Comparison of ENCODE assay signal across 8 mouse cellular contexts in genomic region chr19:40225102-40225760, GRCm38 (mm10). TPM values are rescaled to one million over a fixed set of nuclear protein-coding genes. Genes with fewer than 3 reads are reported as not detected.
A peak's percentile ranks its signal among the peaks of the same experiment; 100 is the strongest.
DNase-seq lines count a peak whose midpoint lies in the region; ATAC-seq and TF ChIP-seq lines count a peak whose summit lies in the region.

No protein-coding gene starts in this region.

- DNase-seq in CD4-positive, CD25-positive, alpha-beta regulatory T cell, adult 2 months (ENCODE audit: low read depth, low spot score): peak; percentile 69
- DNase-seq in adipocyte (ENCODE audit: low spot score): peak; percentile 88
- peak; percentile 23 for DNase-seq in gastrocnemius, postnatal 25 days
- peak; percentile 73 for DNase-seq in limb, embryonic 14.5 days (ENCODE audit: low spot score)
- DNase-seq in neural tube, embryonic 11.5 days (ENCODE audit: low spot score): peak; percentile 78
- peak; percentile 53 for DNase-seq in thymus, postnatal 0 days (ENCODE audit: low spot score)

- no peak overlapping the region for H3K9ac ChIP-seq in kidney, embryonic 14.5 days (ENCODE audit: low read depth, low read length)
- no peak overlapping the region for H3K9ac ChIP-seq in limb, embryonic 14.5 days (ENCODE audit: low read depth, low read length, severe bottlenecking)
- H3K9ac ChIP-seq in neural tube, embryonic 11.5 days (ENCODE audit: low read length): no peak overlapping the region

- H3K9me3 ChIP-seq in kidney, embryonic 14.5 days (ENCODE audit: control insufficient read depth, low read length): no peaks in the 10 kb centered on the region
- no peaks in the 10 kb centered on the region for H3K9me3 ChIP-seq in limb, embryonic 14.5 days (ENCODE audit: control insufficient read depth, low read length)
- no peaks in the 10 kb centered on the region for H3K9me3 ChIP-seq in neural tube, embryonic 11.5 days (ENCODE audit: control insufficient read depth, low read length)

- no peaks in the 10 kb centered on the region for H3K4me1 ChIP-seq in kidney, embryonic 14.5 days (ENCODE audit: control insufficient read depth, insufficient read depth, low read length)
- H3K4me1 ChIP-seq in limb, embryonic 14.5 days (ENCODE audit: control insufficient read depth, insufficient read depth, low read length): no peaks in the 10 kb centered on the region
- H3K4me1 ChIP-seq in neural tube, embryonic 11.5 days (ENCODE audit: control insufficient read depth, insufficient read depth, low read length): no peaks in the 10 kb centered on the region

- no peaks in the 10 kb centered on the region for H3K36me3 ChIP-seq in kidney, embryonic 14.5 days (ENCODE audit: control insufficient read depth, insufficient read depth, low read length)
- no peaks in the 10 kb centered on the region for H3K36me3 ChIP-seq in limb, embryonic 14.5 days (ENCODE audit: control insufficient read depth, insufficient read depth, low read length)
- H3K36me3 ChIP-seq in neural tube, embryonic 11.5 days (ENCODE audit: control insufficient read depth, insufficient read depth, low read length): no peaks in the 10 kb centered on the region

- WGBS in kidney, embryonic 14.5 days: 71% methylated on average over 5 of the region's 5 CpGs
- 68% methylated on average over 5 of the region's 5 CpGs for WGBS in limb, embryonic 14.5 days
- 69% methylated on average over 5 of the region's 5 CpGs for WGBS in neural tube, embryonic 11.5 days

- no peak overlapping the region for H3K27ac ChIP-seq in kidney, embryonic 14.5 days (ENCODE audit: low read depth, low read length)
- H3K27ac ChIP-seq in limb, embryonic 14.5 days (replicated peaks; ENCODE audit: low read depth, low read length): no peak overlapping the region
- H3K27ac ChIP-seq in neural tube, embryonic 11.5 days (ENCODE audit: low read depth, low read length): no peak overlapping the region

- no peak overlapping the region for H3K4me3 ChIP-seq in kidney, embryonic 14.5 days (ENCODE audit: low read length)
- no peak overlapping the region for H3K4me3 ChIP-seq in limb, embryonic 14.5 days (replicated peaks; ENCODE audit: low read length)
- H3K4me3 ChIP-seq in neural tube, embryonic 11.5 days (ENCODE audit: low read depth, low read length): no peak overlapping the region

- TF ChIP-seq POLR2A in limb, embryonic 14.5 days (IDR thresholded peaks at IDR 0.05; ENCODE audit: borderline replicate concordance, extremely low read depth, insufficient read depth, insufficient read length): no peak

- H3K27me3 ChIP-seq in kidney, embryonic 14.5 days (ENCODE audit: control insufficient read depth, insufficient read depth, low read length): no peaks in the 10 kb centered on the region
- no peaks in the 10 kb centered on the region for H3K27me3 ChIP-seq in limb, embryonic 14.5 days (ENCODE audit: control insufficient read depth, insufficient read depth, low read length)
- H3K27me3 ChIP-seq in neural tube, embryonic 11.5 days (ENCODE audit: control insufficient read depth, insufficient read depth, low read length): no peaks in the 10 kb centered on the region

- ATAC-seq in common myeloid progenitor, adult 5-6 weeks (replicated peaks; ENCODE audit: low read depth, poor library complexity, severe bottlenecking): peak; percentile 89
- ATAC-seq in kidney, embryonic 14.5 days (ENCODE audit: low FRiP score, low TSS enrichment): peak; percentile 60; the same call in 1 of the 2 replicates
- 0 out of 2 replicates have a peak, but pooled peaks have one; percentile 53 for ATAC-seq in limb, embryonic 14.5 days (ENCODE audit: low FRiP score, low read depth)
- ATAC-seq in neural tube, embryonic 11.5 days (ENCODE audit: insufficient read depth, low FRiP score, low TSS enrichment): no peak; the same call in 1 of the 2 replicates

- no peak overlapping the region for H3K4me2 ChIP-seq in kidney, embryonic 14.5 days (replicated peaks; ENCODE audit: low read depth, low read length)
- no peak overlapping the region for H3K4me2 ChIP-seq in limb, embryonic 14.5 days (replicated peaks; ENCODE audit: low read depth, low read length, severe bottlenecking)
- no peak overlapping the region for H3K4me2 ChIP-seq in neural tube, embryonic 11.5 days (ENCODE audit: low read depth)

RNA-seq across cellular contexts. Expression of gene Cyp2c70, which starts 38.1 kb away (rescaled TPM):
- not detected in 2 replicates for total RNA-seq in common myeloid progenitor, adult 5-6 weeks (2017)
- not detected for total RNA-seq in gastrocnemius, postnatal 25 days (2021)
- polyA plus RNA-seq in kidney, embryonic 14.5 days (2014; fragmentation: Nextera tagmentation; extraction: Ambion mirVana): not detected in 2 replicates
- not detected in 2 replicates for polyA plus RNA-seq in limb, embryonic 14.5 days (2012; rRNA removed)
- not detected in 2 replicates for polyA plus RNA-seq in limb, embryonic 14.5 days (2014; fragmentation: Nextera tagmentation; extraction: Ambion mirVana)
- polyA plus RNA-seq in neural tube, embryonic 11.5 days (2014; fragmentation: Nextera tagmentation; extraction: Ambion mirVana): not detected in 2 replicates
- not detected in 2 replicates for polyA plus RNA-seq in thymus, postnatal 0 days (2015; fragmentation: Nextera tagmentation; extraction: Ambion mirVana)

RNA-seq across cellular contexts. Expression of gene Pdlim1, which starts 46.4 kb away (rescaled TPM):
- total RNA-seq in common myeloid progenitor, adult 5-6 weeks (2017): 61.8 and 68.8 TPM in 2 replicates
- 100 to 1,000 TPM; 116 to 150 TPM for total RNA-seq in gastrocnemius, postnatal 25 days (2021)
- 28.6 and 30.8 TPM in 2 replicates for polyA plus RNA-seq in kidney, embryonic 14.5 days (2014; fragmentation: Nextera tagmentation; extraction: Ambion mirVana)
- polyA plus RNA-seq in limb, embryonic 14.5 days (2012; rRNA removed): 64.5 and 85.3 TPM in 2 replicates
- 175 TPM in 2 replicates for polyA plus RNA-seq in limb, embryonic 14.5 days (2014; fragmentation: Nextera tagmentation; extraction: Ambion mirVana)
- polyA plus RNA-seq in neural tube, embryonic 11.5 days (2014; fragmentation: Nextera tagmentation; extraction: Ambion mirVana): 120 and 143 TPM in 2 replicates
- polyA plus RNA-seq in thymus, postnatal 0 days (2015; fragmentation: Nextera tagmentation; extraction: Ambion mirVana): 494 TPM in 2 replicates

Comparison
In these comparisons a context has a peak if more than half of its experiments do, and no peak if none do; other contexts are left out.
1. DNase-seq: peak in every context shown above with its lines; median percentile 88 in adipocyte; 78 in neural tube, embryonic 11.5 days; 73 in limb, embryonic 14.5 days; 69 in CD4-positive, CD25-positive, alpha-beta regulatory T cell, adult 2 months; 53 in thymus, postnatal 0 days; 23 in gastrocnemius, postnatal 25 days.